Mouse (Mus musculus): ENCODE measurements at regions not wholly inside any gene's neighbourhood (a gene's known extent, or its start where the extent isn't known, plus 50 kb on each side); places are given as distances from the start of the nearest gene placed in this dataset.
A peak's percentile ranks its signal among the peaks of the same experiment; 100 is the strongest.
"Not testable (repeated sequence)": the region's sequence is repeated elsewhere in the genome, so short reads cannot be mapped to it uniquely, and the experiment has no call there.

DNA sequence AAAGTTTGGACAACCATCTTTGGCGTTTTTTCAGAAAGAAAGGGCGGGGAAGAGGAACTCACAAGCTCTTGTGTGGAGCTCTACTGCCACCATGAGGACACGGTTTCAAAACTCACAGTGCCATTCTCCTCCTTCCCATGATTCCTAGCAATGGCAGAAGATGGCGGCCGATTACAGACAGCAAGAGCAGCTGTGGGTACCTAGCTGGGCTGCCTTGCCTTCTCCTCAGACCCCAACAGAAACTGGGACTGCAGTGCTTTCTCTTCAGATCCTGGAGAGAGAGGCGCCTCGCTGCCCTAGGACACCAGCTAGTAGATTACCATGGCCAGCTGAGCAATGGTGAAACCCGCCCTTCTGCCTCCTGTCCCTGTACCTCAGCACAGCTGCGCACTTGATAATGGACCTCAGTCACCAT, 174.2 kb upstream of the Olfr1324 start:
- not testable (repeated sequence) for DNase-seq

DNA sequence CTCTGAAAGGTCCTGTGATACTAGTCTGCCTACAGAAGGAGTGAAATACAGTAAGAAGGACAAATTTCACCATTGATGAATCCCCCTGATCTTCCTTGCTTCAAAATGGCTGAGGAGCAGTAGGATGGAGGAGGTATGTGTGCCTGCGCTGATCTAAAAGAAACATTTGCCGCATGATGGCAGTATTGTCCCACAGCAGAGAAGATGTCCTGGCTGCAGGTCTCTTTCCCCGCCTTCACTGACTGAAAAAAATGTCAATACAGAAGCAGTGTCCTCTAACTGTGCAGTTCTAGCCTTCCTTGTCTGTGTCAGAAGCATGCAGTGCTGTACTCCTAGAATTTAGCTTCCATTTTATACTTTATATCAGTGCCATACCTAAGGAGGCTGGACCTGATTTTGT, 172.0 kb upstream of the Olfr1324 start:
- DNase-seq, result not testable (repeated sequence)

DNA sequence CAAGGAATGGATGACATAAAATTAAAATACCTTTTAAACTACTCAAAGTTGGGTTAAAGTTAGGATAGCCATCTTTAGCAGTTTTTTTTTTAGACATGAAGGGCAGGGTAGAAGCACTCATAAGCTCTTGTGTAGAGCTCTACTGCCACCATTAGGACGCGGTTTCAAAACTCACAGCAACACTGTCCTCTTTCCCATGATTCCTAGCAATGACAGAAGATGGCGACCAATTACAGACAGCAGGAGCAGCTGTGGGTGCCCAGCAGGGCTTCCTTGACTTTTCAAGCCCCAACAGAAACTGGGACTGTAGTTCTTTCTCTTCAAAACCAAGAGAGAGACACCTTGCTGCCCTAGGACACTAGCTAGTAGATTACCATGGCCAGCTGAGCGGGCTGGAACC, 171.5 kb upstream of the Olfr1324 start:
- DNase-seq, result no peak

DNA sequence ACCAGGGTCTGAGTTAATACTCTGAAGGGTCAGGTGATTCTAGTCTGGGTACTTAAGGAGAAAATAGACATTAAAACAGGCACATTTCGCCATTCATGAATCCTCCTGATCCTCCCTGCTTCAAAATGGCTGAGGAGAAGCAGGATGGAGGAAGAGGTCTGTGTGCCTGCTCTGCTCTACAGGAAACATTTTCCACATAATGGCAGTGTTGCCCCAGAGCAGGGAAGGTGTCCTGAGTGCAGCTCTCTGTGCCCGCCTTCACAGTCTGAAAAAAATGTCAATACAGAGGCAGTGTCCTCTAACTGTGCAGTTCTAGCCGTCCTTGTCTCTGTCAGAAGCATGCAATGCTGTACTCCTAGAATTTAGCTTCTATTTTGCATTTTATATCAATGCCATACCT, 169.3 kb upstream of the Olfr1324 start:
- not testable (repeated sequence) for DNase-seq

DNA sequence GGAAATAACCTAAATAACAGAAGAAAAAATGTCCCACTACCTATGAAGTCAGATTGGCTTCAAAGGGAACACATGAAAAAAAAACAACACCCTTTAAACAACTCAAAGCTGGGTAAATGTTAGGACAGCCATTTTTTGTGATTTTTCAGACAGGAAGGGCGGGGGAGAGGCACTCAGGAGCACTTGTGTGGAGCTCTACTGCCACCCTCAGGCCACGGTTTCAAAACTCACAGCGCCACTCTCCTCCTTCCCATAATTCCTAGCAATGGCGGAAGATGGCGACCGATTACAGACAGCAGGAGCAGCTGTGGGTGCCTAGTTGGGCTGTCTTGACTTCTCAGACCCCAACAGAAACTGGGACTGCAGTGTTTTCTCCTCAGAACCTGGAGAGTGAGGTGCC, 168.8 kb upstream of the Olfr1324 start:
- no peak for DNase-seq

DNA sequence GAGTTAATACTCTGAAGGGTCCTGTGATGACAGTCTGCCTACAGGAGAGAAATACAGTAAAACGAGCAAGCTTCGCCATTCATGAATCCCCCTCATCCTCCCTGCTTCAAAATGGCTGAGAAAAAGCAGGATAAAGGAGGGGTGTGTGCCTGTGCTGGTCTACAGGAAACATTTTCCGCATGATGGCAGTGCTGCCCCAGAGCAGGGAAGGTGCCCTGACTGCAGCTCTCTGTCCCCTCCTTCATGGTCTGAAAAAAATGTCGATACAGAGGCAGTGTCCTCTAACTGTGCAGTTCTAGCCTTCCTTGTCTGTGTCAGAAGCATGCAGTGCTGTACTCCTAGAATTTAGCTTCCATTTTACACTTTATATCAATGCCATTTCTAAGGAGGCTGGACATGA, 166.7 kb upstream of the Olfr1324 start:
- not testable (repeated sequence) for DNase-seq

DNA sequence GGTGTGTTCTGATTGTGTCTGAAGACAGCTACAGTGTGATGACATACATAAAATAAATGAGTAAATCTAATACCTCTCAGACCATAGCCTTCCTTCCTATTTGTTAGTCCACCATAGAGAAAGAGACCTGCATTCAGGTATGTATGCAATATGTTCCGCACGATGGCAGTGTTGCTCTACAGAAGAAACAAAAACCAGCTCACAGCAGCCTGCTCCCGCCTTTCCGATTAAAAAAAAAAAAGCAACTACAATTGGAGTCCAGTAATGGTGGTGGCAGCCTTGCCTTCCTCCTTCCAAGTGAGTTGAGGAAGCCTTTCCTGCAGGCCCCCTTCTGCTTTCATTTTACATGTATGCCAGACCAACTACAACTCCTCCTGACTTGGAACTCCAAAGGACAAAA, 163.2 kb upstream of the Olfr1324 start:
- DNase-seq, result no peak

DNA sequence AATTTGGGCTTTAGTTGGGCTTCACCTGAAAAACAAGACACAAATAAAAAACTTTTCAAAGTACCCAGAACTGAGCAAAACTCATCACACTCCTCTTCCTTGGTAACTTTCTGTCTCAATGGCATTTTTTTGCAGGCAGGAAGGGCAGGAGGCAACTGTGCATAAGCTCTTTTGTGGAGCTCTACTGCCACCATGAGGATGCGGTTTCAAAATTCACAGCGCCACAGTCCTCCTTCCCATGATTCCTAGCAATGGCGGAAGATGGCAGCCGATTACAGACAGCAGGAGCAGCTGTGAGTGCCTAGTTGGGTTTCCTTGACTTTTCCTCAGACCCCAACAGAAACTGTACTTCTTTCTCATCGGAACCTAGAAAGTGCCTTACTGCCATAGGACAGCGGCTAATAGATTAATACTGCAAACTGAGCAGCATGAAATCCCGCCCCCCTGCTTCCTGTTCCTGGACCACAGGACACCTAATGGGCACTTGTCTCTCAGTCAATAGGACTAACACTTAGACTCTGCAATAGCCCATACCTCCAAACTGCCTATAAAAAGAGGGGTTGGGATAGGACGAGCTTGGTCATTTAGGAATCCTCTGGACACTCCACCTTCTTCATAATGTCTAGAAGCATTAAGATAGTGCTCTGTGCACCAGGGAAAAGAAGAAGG, 162.5 kb upstream of the Olfr1324 start:
- DNase-seq, result no peak

DNA sequence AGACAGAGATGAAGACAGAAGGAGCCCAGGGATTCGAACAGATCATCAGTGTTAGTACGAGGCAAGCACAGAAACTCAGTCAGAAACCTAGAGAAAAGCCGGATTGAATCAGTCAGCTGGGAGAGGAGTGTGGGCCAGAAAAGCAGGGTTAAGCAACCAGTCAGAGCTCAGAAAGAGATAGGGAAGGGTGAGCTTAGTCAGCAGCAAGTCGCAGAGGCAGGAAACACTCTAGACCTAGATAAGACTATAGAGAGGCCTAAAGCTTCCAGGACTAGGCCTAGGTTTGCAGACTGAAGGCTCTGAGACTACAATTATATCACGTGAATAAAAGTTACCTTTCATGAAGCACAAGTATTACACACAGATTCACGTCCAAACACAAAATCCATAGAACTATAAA, 160.6 kb upstream of the Olfr1324 start:
- no peak for DNase-seq

DNA sequence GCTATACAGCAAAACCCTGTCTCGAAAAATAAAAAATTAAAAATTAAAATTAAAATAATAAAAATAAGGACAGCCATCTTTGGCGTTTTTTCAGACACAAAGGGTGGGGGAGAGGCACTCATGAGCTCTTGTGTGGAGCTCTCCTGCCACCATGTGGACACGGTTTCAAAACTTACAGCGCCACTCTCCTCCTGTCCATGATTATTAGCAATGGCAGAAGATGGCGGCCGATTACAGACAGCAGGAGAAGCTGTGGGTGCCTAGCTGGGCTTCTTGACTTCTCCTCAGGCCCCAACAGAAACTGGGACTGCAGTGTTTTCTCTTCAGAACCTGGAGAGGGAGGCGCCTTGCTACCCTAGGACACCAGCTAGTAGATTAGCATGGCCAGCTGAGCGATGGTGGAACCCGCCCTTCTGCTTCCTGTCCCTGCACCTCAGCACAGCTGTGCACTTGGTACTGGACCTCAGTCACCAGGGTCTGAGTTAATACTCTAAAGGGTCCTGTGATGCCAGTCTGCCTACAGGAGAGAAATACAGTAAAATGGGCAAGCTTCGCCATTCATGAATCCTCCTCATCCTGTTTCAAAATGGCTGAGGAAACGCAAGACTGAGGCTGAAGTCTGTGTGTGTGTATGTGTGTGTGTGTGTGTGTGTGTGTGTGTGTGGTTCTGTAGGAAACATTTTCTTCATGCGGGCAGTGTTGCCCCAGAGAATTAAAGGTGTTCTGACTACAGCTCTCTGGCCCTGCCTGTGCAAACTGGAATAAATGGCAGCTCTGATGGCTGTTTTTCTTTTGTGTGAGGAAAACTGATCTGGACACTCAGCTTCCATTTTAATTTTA, 155.7 kb upstream of the Olfr1324 start:
- DNase-seq, result no peak

DNA sequence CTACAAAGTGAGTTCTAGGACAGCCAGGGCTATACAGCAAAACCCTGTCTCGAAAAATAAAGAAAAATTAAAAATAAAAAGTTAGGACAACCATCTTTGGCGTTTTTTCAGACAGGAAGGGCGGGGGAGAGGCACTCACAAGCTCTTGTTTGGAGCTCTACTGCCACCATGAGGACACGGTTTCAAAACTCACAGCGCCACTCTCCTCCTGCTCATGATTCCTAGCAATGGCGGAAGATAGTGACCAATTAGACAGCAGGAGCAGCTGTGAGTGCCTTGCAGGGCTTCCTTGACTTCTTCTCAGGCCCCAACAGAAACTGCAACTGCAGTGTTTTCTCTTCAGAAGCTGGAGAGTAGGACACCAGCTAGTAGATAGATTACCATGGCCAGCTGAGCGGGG, 151.9 kb upstream of the Olfr1324 start:
- DNase-seq, result no peak

DNA sequence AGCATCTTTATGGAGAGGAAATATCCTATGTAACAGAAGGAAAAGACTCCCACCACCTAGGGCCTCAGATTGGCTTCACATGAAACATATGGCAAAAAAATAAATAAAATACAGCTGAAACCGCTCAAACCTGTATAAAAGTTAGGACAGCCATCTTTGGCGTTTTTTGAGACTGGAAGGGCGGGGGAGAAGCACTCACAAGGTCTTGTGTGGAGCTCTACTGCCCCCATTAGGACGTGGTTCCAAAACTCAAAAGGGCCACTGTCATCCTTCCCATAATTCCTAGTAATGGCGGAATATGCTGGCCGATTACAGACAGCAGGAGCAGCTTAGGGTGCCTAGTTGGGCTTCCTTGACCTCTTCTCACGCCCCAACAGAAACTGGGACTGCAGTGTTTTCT, 148.5 kb upstream of the Olfr1324 start:
- no peak for DNase-seq

DNA sequence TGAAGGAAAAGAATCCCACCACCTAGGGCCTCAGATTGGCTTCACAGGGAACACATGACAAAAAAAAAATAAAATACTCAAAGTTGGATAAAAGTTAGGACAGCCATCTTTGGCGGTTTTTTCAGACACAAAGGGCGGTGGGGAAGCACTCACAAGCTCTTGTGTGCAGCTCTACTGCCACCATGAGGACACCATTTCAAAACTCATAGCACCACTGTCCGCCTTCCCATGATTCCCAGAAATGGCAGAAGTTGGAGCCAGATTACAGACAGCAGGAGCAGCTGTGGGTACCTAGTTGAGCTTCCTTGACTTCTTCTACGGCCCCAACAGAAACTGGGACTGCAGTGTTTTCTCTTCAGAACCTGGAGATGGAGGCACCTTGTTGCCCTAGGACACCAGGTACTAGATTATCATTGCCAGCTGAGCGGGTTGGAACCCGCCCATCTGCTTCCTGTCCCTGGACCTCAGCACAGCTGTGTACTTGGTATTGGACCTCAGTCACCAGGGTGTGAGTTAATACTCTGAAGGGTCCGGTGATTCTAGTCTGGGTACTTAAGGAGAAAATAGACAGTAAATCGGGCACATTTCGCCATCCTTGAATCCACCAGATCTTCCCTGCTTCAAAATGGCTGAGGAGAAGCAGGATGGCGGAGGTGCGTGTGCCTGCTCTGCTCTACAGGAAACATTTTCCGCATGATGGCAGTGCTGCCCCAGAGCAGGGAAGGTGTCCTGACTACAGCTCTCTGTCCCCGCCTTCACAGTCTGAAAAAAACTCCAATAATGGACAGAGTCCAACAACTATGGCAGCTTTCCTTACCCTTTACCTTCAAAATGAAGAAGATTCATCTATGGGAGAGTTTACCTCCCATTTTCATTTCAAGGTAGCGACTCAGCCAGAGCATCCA, 144.1 kb upstream of the Olfr1324 start:
- DNase-seq, result not testable (repeated sequence)

DNA sequence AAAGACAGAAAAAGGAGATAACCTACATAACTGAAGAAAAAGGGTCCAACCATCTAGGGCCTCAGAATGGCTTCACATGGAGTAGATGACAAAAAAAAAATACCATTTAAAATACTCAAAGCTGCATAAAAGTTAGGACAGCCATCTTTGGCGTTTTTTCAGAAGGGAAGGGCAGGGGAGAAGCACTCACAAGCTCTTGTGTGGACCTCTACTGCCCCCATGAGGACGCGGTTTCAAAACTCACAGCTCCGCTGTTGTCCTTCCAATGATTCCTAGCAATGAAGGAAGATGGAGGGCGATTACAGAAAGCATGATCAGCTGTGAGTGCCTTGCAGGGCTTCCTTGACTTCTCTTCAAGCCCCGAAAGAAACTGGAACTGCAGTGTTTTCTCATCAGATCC, 140.8 kb upstream of the Olfr1324 start:
- no peak for DNase-seq

DNA sequence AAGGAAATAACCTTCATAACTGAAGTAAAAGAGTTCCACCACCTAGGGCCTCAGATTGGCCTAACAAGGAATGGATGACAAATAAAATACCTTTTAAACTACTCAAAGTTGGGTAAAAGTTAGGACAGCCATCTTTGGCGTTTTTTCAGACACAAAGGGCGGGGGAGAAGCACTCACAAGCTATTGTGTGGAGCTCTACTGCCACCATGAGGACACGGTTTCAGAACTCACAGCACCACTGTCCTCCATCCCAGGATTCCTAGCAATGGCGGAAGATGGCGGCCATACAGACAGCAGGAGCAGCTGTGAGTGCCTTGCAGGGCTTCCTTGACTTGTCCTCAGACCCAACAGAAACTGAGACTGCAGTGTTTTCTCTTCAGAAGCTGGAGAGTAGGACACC, 138.0 kb upstream of the Olfr1324 start:
- no peak for DNase-seq

DNA sequence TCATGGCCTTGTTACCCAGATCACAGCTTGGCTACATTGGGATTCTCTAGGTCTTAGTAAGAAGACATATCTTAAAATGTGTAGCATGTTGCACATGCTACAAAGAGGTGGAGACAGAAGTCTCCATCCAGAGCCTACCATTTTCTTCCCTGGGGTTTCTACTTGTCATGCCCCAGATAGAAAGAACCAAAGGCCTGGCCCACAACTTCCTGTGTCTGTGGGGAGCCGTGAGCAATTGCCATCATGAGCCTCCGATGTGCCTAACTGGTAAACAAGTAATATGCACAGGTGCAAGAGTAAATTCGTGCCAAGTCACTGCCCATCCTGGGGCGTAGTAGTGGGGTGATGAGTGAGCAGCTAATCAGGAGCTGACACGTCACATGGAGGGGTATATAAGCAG, 136.7 kb upstream of the Olfr1324 start:
- DNase-seq, result not testable (repeated sequence)

DNA sequence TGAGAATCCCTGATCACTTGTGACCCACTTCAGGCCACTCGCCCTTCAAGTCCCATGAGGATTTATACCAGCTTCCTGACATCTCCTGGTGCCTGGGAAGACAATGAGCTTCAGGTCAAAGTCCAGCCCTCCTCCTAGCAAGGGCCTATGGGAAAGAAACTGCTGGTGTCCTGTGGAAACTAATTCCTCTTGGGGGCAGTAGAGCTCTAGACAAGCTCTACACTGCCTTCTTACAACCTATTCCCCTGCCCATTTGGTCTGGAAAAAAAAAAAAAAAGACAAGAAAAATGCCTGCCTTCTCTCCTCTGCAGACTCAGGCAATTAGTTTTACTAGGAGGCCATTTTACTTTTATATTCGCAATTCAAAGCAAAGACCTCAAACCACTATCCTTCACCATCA, 132.6 kb upstream of the Olfr1324 start:
- DNase-seq, result no peak

DNA sequence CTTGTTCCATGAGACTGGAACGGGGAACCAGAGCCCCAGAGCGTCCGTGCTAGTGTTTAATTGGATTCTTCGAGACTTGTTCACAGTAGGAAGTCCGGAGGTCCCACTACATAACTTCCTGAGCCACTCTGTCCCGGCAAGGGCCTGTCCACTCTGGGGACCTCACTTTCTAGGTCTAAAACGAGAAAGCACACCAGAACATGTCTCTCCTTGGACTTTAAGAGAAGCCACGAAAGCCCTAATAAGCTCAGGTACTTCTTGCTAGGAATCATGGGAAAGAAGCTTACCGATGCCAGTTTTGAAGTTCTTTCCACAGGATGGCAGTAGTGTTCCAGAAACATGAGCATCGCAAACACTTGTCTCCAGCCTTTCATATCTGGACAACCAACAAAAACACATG, 122.0 kb upstream of the Olfr1324 start:
- no peak for DNase-seq

DNA sequence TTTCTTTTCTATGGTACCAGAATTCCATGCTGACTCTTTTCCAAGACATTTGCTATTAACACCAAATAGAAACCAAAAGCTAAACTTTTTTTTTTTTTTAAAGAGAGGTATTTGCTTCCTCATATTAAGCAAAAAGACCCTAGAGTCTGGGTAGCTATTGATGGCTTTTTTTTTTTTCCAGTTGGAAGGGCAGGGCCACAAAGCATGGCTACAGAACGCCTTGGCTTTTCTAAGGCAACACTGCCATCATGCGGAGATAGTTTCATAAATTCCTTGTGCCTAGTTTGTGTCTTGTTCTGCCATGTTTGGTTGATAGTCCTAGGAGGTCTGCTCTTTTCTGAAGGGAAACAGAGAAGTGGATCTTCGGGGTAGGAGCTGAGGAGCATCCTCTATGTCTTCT, 121.4 kb upstream of the Olfr1324 start:
- no peak for DNase-seq

DNA sequence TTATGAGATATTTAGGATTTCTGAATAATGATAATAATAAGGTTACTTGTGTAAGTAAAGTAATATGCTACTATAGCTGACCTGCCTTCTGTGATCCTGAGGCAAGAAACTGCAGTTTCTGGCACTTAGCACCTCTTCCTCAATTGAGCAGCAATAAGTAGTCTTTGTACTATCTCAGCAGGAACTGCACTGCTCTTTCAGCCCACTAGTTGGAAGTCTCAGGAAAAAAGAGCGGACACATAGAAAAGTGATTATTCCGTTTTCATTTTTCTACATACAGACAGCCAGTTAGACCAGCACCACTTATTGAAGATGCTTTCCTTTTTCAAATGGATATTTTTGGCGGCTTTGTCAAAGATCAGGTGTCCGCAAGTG, 109.5 kb upstream of the Olfr1324 start:
- not testable (repeated sequence) for DNase-seq

DNA sequence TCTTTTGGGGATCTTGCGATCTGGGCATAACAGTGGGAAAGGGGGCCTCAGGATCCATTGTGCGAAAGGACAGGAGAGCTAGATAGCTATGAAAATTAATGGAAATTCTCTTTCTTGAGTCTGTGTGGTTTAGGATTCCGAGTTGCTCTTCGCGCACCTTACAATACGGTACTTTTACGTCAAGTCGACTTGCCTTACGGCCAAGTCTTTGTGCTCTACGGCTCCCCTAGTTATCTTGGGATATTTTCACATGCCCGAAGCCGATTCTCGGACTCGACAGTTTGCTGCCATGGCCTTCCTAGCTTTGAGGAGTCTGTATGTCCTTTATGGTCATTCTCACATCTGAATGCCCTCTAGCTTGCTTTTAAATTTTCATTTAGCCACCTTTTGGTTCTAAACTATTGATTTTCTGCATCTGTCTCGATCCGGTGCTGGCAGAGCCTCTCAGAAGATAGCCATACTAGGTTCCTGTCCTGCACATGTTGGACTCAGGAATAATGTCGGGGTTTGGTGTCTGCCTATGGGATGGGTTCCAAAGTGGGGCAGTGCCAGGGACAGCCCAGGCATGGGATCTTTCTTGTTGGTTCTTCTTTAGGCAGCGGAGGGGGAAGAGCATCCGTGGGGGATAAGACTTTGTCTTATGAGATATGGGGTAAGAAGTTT, 109.0 kb upstream of the Olfr1324 start:
- peak; percentile 68 for DNase-seq

DNA sequence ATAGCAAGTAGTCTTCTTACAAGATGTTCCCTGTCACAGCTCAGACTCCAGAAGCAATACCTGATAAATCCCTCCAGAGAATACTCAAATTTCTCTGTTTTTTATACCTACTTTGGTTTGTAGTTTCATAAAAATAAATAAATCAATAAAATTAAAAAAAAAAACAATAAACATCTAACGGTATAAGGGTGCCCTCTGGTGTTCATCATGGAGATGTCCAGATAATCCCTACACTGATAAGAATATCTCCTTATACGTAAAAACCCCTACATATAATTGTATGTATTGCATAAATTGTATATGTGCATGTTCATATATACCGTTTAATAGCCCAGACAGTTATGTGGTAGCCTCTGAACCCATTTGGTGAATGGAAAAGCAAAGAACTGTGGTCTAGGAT, 75.7 kb upstream of the Olfr1324 start:
- no peak for DNase-seq

DNA sequence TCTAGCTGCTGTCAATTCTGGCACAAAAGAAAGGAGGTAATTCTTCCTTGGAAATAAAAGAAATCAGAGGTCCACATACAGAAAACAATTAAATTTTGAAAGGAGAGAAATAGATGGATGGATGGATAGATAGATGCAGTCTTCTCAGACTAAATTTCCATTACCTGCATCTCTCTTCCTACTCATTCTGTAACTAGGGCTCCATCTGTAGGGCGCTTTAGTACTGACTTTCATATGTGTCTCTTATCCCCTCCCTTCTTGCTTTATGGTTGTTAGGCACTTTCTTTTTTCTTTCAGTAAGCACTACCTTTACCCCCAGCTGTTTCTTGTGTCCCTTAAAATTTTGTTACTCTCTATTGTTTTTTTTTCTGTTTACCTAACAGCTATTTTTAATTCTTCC, 72.9 kb upstream of the Olfr1324 start:
- no peak for DNase-seq

Measured in right cerebral cortex, postnatal 25 days (tissue).